Mouse (Mus musculus): ENCODE data around the gene Mlc1. TPM values are rescaled to one million over a fixed set of nuclear protein-coding genes. Genes with fewer than 3 reads are reported as not detected.

Gene Mlc1
- 100 to 1,000 TPM; 107 TPM for total RNA-seq (2021)
- long read RNA-seq, experiment 1, transcript Mlc1-201 (12 exons, 2,783 nt): major isoform, 95 of 123 reads
- long read RNA-seq, experiment 1, partial matches to known transcripts: 13 of 123 reads
- long read RNA-seq, experiment 1, other reads (novel, unspliced or antisense): 14 of 123 reads
- long read RNA-seq, experiment 2, transcript Mlc1-202 (12 exons, 2,801 nt): minor isoform, 7 of 122 reads
- long read RNA-seq, experiment 2, transcript Mlc1-201 (12 exons, 2,783 nt): major isoform, 92 of 122 reads
- long read RNA-seq, experiment 2, partial matches to known transcripts: 12 of 122 reads
- long read RNA-seq, experiment 2, other reads (novel, unspliced or antisense): 11 of 122 reads

DNA sequence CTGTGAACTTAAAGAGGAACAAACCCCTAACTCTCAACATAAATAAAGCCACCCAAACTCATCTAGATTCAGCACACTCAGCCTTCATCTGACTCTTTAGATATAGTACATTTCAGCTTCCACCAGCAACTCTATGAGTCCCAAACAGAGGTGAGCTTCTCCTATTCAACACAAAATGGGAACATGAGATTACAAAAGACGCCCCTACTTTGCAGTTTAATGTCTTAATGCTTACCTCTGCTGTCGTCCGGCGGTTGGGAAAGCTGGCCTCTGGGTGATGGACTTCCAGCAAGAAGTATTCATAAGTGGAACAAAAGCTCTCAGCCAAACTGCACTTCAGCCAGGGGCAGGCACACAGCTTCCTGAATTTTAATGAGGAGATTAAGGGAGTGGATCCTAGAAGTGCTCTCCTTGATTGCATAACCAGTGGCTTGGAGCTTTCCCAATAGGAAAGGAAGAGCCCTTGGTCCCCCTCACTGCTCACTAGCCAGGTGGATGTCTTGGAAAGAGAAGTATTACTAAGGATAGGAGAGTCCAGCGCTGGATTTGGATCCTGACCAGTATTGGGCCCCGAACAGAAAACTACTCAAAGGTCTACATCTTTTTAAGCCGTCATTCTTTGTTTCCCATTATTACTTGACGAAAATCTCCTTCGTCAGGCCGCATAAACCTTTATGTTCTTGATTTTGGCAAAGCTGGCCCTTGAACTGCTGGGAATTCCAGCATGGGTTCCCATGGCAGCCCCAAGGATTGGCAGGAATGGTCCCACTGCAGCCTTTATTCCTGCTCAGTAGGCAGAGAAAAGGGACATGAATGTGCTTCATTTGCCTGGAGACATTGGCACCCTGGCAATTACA is at the start of gene Mlc1:
TSS of gene Mlc1 (minus strand) at position 727 of the 857 bp plus-strand sequence.
- peak within 1 kb of the TSS; percentile 66; the same call in 1 of the 2 replicates for H3K27ac ChIP-seq
- peak in 1 of 2 experiments; percentile 29 for DNase-seq (ENCODE audit: extremely low spot score in 1 of 2, low spot score in 2 of 2)
- TF ChIP-seq CTCF (IDR thresholded peaks at IDR 0.05): no peak
- intact Hi-C loops (cut with DNase I): loop anchor here (1.0 kb wide), 1 partner anchor 21 kb away; no protein-coding TSS in a partner anchor
- peak within 1 kb of the TSS; percentile 31 for H3K4me3 ChIP-seq

DNA sequence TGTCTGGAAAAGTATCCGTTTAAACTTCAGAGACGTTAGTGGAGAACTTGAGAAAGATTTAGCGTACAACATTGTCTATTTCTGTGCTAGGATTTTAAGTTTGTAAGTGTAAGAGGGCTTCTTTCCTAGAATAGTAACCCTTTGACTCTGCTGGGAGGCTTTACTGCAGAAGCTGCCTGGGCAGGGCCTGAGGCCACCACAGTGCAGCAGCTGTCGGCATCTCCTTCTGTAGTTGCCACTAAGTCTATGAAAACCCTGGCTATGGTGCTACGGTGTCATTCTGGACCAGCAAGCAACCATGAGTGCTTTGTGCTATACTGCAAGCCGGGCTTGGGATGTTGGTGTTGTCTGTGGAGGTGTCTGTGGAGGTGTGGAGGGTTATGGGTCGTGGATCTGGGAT is 41.7 kb upstream of the Mlc1 start:
- DNase-seq (ENCODE audit: extremely low spot score in 1 of 2, low spot score in 2 of 2): no peak
- intact Hi-C loops (cut with DNase I): no loop called here
- Histone ChIP-seq H3K4me3 (no peak overlapping the region), H3K27ac (no peak overlapping the region)
- no peak for TF ChIP-seq CTCF (IDR thresholded peaks at IDR 0.05)

GRCm38 (mm10) chr15:89020085-89020484 is 41.3 kb upstream of the Mlc1 start:
- no peak for DNase-seq (ENCODE audit: extremely low spot score in 1 of 2, low spot score in 2 of 2)
- intact Hi-C loops (cut with DNase I): no loop called here
- Histone ChIP-seq H3K4me3 (no peak overlapping the region), H3K27ac (no peak overlapping the region)
- TF ChIP-seq CTCF (IDR thresholded peaks at IDR 0.05): no peak

DNA sequence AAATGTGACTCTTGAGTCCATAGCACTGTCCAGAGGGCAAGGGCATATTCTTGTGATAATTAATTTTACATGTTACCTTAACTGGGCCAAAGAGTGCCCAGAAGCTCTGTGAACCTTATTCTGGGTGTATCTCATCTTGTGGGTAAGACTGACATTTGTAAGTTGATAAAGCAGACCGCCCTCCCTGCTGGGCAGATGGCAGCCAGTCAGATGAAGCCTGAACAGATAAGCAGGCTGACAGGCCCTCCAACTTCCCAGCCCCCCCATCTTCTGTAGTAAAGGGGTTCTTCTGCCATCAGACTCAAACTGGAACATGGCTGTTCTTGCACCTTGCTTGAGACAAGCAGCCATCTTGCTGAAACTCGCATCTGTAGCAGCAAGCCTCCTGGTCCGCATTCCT is 37.9 kb upstream of the Mlc1 start:
- no peak for TF ChIP-seq CTCF (IDR thresholded peaks at IDR 0.05)
- H3K27ac ChIP-seq: no peak overlapping the region
- no peak for DNase-seq (ENCODE audit: extremely low spot score in 1 of 2, low spot score in 2 of 2)
- intact Hi-C loops (cut with DNase I): no loop called here
- H3K4me3 ChIP-seq: no peak overlapping the region

DNA sequence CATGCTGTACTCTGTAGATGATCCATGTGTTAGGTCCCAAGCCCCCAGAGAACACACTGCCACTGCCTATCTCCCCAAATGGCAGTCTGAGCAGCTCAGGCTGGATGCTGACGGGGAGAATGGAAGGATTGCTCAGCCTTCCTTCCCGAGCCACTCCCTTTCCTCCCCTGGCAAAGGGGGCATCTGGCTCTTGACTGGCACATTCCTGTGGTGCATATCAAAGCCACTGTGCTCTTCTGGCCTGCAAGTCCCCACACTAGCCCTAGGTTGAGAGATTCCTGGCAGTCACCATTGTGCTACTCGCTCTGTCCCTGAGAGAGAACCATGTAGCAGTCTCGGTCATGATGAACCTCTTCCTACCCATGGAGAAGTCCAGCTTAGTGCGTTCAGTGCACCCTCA is 29.0 kb upstream of the Mlc1 start:
- Histone ChIP-seq H3K27ac (no peak overlapping the region), H3K4me3 (no peak overlapping the region)
- TF ChIP-seq CTCF (IDR thresholded peaks at IDR 0.05): no peak
- no peak for DNase-seq (ENCODE audit: extremely low spot score in 1 of 2, low spot score in 2 of 2)
- intact Hi-C loops (cut with DNase I): no loop called here

GRCm38 (mm10) chr15:89007002-89007401 is 28.2 kb upstream of the Mlc1 start:
- intact Hi-C loops (cut with DNase I): no loop called here
- DNase-seq (ENCODE audit: extremely low spot score in 1 of 2, low spot score in 2 of 2): no peak
- no peak for TF ChIP-seq CTCF (IDR thresholded peaks at IDR 0.05)
- H3K4me3 ChIP-seq: no peak overlapping the region
- H3K27ac ChIP-seq: no peak overlapping the region

DNA sequence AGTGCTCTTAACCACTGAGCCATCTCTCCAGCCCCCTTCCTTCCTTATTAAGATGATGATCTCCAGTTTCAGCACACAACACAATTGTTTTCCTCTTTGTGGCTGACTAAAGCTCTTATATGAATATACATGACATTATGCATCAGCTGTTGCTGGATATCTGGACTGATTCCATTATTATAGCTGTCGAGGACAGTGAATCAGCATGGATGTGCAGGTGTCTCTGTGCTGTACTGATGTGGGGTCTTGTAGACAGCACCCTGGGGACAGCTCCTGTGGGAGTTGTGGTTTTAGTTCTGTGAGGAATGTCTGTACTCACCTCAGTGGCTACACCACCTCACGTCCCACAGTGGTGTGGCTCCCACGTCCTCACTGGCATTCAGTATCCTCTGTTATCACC is 22.4 kb upstream of the Mlc1 start:
- Histone ChIP-seq H3K4me3 (no peak overlapping the region), H3K27ac (no peak overlapping the region)
- no peak for TF ChIP-seq CTCF (IDR thresholded peaks at IDR 0.05)
- no peak for DNase-seq (ENCODE audit: extremely low spot score in 1 of 2, low spot score in 2 of 2)
- intact Hi-C loops (cut with DNase I): no loop called here

GRCm38 (mm10) chr15:89000367-89000766 is 21.6 kb upstream of the Mlc1 start:
- no peak overlapping the region for H3K4me3 ChIP-seq
- intact Hi-C loops (cut with DNase I): no loop called here
- H3K27ac ChIP-seq: no peak overlapping the region
- TF ChIP-seq CTCF (IDR thresholded peaks at IDR 0.05): no peak
- DNase-seq (ENCODE audit: extremely low spot score in 1 of 2, low spot score in 2 of 2): no peak

DNA sequence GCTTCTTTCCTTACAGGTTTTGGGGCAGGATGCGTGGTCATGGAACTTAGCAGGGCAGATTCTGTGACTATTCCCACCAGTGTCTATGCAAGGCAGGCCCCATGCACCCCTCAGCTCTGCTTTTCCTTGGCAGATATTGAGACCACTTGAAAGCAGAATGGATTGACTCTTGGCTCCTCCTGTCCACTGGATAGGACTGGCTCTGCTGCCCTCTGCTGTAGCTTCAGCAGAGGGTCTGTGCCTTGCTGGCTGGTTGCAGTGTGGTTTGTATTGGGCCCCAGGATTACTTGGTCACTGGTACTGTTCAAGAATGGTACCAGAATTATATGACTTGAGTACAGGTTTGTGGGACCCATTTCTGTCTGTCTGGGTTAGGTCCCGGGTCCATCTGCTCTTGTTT is 20.3 kb upstream of the Mlc1 start:
- Histone ChIP-seq H3K4me3 (no peak overlapping the region), H3K27ac (no peak overlapping the region)
- DNase-seq (ENCODE audit: extremely low spot score in 1 of 2, low spot score in 2 of 2): no peak
- intact Hi-C loops (cut with DNase I): loop anchor here (1.0 kb wide), 1 partner anchor 20 kb away; the partner anchor contains the start of gene Mlc1
- TF ChIP-seq CTCF (IDR thresholded peaks at IDR 0.05): peak; percentile 39

DNA sequence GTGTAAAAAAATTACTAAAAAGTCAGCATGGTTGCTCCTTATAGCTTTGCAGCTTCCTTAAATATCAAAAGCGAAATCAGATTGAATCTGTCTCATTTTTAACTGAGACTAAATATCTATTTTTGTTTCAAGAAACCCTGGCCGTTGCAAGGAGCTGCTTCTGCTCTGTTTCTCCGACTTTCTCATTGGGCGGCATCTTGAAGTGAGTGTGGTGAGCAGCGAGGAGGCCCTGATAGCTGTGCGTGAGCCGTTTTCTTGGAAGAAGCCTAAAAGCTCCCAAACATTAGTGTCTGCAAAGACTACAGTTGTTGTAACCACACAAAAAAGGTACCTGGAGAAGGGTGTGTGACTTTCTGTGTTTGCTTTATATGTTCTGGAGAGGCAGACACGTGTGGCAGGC is 19.8 kb upstream of the Mlc1 start:
- no peak for TF ChIP-seq CTCF (IDR thresholded peaks at IDR 0.05)
- DNase-seq (ENCODE audit: extremely low spot score in 1 of 2, low spot score in 2 of 2): no peak
- intact Hi-C loops (cut with DNase I): loop anchor here (1.0 kb wide), 1 partner anchor 19 kb away; the partner anchor contains the start of gene Mlc1
- no peak overlapping the region for H3K27ac ChIP-seq
- no peak overlapping the region for H3K4me3 ChIP-seq

DNA sequence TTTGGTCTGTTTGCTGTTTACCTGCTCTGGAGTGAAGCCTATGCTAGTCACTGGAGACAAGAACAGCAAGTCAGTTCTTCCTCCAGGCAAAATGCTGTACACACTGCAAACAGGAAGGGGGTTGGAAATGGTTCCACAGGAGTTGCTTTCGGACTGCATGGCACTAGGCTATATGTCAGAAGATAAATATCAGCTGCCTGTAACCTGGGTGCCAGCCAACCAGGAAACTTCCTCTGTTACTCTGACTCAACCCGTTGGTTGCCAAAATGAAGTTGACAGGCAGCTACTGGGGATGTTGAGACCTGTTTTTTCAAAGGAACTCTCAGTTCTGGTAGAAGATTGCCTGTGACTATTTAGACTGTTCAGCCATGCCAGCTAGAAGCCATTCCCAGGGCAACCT is 10.4 kb upstream of the Mlc1 start:
- DNase-seq (ENCODE audit: extremely low spot score in 1 of 2, low spot score in 2 of 2): no peak
- intact Hi-C loops (cut with DNase I): no loop called here
- Histone ChIP-seq H3K4me3 (no peak overlapping the region), H3K27ac (no peak overlapping the region)
- no peak for TF ChIP-seq CTCF (IDR thresholded peaks at IDR 0.05)

DNA sequence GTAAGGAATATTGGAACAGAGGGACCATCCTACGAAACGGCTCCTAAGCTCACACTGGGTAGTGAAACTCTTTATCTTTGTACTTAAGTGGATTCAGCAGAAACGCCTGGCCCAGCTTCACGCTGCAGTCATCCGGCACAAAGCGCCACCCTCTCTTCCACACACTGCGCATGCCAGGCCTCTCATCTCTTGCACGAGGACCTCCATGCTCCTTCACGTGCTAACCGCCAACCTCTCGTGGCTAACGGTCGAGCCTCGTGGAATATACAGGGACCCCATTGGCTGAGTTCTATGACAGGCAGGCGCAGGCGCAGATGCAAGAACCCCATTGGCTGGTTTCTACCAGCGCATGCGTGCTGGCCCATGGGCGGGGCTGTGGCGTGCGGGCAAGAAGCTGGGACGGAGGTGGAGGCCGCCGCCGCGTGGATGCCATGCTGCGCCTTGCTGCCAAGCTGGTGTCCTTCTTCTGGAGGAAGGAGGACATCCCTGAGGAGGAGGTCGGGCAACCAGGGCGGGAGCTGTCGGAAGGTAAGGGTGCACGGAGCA is 3.8 kb upstream of the Mlc1 start, which contains the start of gene Mov10l1:
TSS of gene Mov10l1 (plus strand) at position 376 of the 546 bp plus-strand sequence.
- TF ChIP-seq CTCF (IDR thresholded peaks at IDR 0.05): no peak
- no peak within 1 kb of the TSS for H3K4me3 ChIP-seq
- intact Hi-C loops (cut with DNase I): no loop called here
- no peak within 1 kb of the TSS for H3K27ac ChIP-seq
- no peak for DNase-seq (ENCODE audit: extremely low spot score in 1 of 2, low spot score in 2 of 2)
